Mouse (Mus musculus) small intestine, adult 2 months (tissue): ENCODE measurements around the gene Tmem144. TPM values are rescaled to one million over a fixed set of nuclear protein-coding genes. Genes with fewer than 3 reads are reported as not detected.
A peak's percentile ranks its signal among the peaks of the same experiment; 100 is the strongest.

Experiments
- H3K27ac ChIP-seq: fragments of 200-500 bp; 2 replicates; pipeline ENCODE4 v1.5.1; 2012; ENCODE audit warnings: low read depth, low read length, control low read depth, inconsistent platforms; ENCODE audit not compliant: insufficient read depth
- H3K27me3 ChIP-seq: fragments of 200-500 bp; 2 replicates; pipeline ENCODE4 v1.6.1; 2012; ENCODE audit warnings: mild to moderate bottlenecking, moderate library complexity, low read length, inconsistent platforms; ENCODE audit not compliant: control insufficient read depth, insufficient read depth
- H3K36me3 ChIP-seq: fragments of 200-500 bp; 2 replicates; pipeline ENCODE4 v1.6.1; 2012; ENCODE audit warnings: mild to moderate bottlenecking, low read length, control low read depth, inconsistent platforms; ENCODE audit not compliant: control insufficient read depth, insufficient read depth
- H3K4me1 ChIP-seq: fragments of 200-500 bp; 2 replicates; pipeline ENCODE4 v1.6.1; 2012; ENCODE audit warnings: low read length, inconsistent platforms, mixed read lengths; ENCODE audit not compliant: control insufficient read depth, insufficient read depth, insufficient read length
- H3K4me3 ChIP-seq: fragments of 200-500 bp; 2 replicates; pipeline ENCODE4 v1.5.1; 2012; ENCODE audit warnings: low read depth, mild to moderate bottlenecking, control low read depth, inconsistent platforms, low read length, moderate library complexity
- CTCF ChIP-seq: fragments of 200-500 bp; IDR thresholded peaks from 2 replicates; pipeline ENCODE4 v1.5.1; 2012; ENCODE audit warnings: low read depth, mild to moderate bottlenecking, control low read depth, inconsistent platforms, low read length, moderate library complexity, mixed read lengths; ENCODE audit not compliant: insufficient replicate concordance, insufficient read length; ENCODE audit errors: extremely low read depth
- POLR2A ChIP-seq: fragments of 200-500 bp; IDR thresholded peaks from 2 replicates; pipeline ENCODE4 v1.6.1; 2012; ENCODE audit warnings: low read depth, mild to moderate bottlenecking, control low read depth, inconsistent platforms, low read length, moderate library complexity
- WGBS: fragments of 180-500 bp; shearing (Covaris S2); methylation state at CpG from one replicate; pipeline ENCODE4 v1.1.7; 2018; 5-methylcytosine and 5-hydroxymethylcytosine counted together
- polyA plus RNA-seq: library from polyadenylated mRNA; depleted of rRNA; stranded (reverse); fragments of >200 nt; gene quantifications from 2 replicates; pipeline ENCODE4 v1.2.3, GENCODE M21; 2012

Gene Tmem144
- polyA plus RNA-seq, 1 experiment, result 7.7 TPM

DNA sequence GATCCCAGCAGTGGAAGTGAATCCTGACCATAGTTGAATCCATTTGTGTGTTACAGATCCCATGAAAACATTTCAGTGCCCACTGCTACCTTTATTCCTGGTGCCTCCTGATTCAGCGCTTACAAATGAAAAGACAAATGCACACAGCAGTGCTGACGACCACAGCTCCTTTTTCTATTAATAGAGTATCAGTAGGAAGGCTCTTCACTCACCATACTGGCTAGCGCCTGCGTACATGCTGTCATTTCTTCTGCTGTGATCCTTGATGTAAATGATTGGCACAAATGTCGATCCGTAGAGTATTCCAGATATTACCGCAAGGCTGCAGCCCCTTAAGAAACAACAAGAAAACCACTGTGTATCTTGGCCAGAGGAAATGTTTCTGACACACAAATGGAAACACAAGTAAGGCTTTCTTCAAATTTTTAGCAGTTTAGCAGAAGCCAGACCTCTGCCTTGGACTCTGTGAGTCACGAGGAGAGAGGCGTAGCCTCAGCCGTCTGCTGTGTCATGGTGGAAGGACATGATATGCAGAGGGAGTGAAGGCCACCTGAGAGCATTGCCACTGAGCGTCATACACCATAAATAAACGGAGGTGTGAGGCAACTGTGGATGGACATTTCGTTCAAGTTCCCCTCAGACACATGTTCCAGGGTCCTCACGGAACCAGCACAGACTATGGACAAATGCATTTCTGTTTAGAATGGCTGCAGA lies 27.3 kb downstream of the Tmem144 start:
- Histone ChIP-seq H3K27me3 (no peaks in the 10 kb centered on the region), H3K27ac (no peak overlapping the region), H3K36me3 (peaks cover 27% of the 10 kb centered on the region), H3K4me1 (no peaks in the 10 kb centered on the region), H3K4me3 (no peak overlapping the region)
- WGBS, result 91% methylated on average over 14 of the region's 14 CpGs
- no peak for TF ChIP-seq POLR2A
- TF ChIP-seq CTCF, result no peak

DNA sequence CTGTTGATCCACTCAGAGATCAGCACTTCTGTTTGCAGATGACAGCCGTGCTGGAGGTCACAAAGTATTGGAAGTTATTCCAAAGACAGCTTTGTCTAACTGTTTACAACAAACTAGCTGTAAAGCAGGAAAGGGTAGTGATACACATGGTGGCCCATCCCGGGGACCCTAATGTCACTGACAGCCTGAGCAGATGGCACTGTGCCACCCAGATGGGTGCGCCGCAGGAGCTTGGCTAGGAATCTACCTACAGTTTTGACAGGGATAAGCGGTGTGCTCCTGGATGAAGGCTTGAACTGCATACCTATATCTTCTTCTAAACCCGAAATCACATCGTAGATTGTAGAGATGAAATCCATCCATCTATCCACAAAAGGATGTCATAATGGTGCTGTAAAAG lies 29.4 kb downstream of the Tmem144 start:
- WGBS, result 93% methylated on average over 7 of the region's 7 CpGs
- Histone ChIP-seq H3K4me3 (no peak overlapping the region), H3K36me3 (peaks cover 25% of the 10 kb centered on the region), H3K4me1 (no peaks in the 10 kb centered on the region), H3K27me3 (no peaks in the 10 kb centered on the region), H3K27ac (no peak overlapping the region)
- TF ChIP-seq POLR2A (no peak), CTCF (no peak)

DNA sequence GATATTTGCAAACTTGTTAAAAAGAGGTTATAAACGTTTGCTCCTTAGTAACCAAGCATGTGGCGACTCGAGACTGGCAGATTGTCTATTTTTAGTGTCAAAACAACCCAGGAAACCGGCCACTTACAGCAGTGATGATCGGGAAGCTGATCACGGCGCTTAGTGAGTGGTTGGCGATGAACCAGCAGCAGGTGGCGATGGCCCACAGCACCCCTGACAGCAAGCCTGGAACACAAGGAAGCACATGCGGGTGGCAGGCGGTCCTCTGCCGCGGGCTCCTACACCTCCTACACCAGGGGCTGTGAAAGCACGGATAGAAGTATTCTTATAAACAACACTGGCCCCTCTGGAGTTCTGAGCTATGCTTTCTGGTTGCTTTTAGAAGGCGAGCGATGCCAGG lies 31.4 kb downstream of the Tmem144 start:
- peaks cover 19% of the 10 kb centered on the region for H3K36me3 ChIP-seq
- no peak for TF ChIP-seq CTCF
- no peak for TF ChIP-seq POLR2A
- no peaks in the 10 kb centered on the region for H3K27me3 ChIP-seq
- H3K27ac ChIP-seq, result no peak overlapping the region
- 89% methylated on average over 16 of the region's 16 CpGs for WGBS
- H3K4me1 ChIP-seq, result no peaks in the 10 kb centered on the region
- no peak overlapping the region for H3K4me3 ChIP-seq

DNA sequence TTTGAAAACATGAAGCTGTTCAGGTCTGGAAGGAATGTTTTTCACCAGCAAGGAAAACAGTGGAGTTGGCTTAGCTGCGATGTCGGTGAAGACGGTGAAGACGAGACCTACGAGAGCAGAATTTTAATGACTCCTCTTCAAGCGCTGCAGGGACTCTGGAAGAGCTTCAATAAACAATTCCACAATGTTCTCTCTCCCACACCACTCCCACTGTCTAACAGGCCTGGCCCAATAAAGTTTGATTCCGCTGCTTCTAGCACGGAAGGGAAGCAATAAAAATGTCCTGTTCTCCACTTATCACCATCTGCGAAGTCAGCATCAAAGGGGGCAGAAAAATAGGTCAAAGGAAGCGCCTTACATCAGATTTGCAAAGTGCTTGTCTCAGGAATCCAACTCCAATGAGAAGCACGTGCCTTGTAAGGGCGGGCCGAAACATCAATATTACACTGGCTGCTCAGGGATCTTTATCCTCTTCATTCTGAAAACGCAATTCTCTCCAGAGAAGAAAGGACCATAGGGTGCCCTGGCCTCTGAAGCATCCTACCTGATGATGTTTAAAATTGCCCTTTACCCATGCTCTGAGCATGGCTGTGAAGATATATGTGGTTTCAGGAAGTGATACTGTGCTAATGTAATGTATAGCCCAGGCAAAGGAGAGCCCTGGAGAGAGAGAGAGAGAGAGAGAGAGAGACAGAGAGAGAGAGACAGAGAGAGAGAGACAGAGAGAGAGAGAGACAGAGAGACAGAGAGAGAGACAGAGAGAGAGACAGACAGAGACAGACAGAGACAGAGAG lies 34.2 kb downstream of the Tmem144 start:
- Histone ChIP-seq H3K4me3 (no peak overlapping the region), H3K4me1 (no peaks in the 10 kb centered on the region), H3K27ac (no peak overlapping the region), H3K36me3 (peaks cover 17% of the 10 kb centered on the region), H3K27me3 (no peaks in the 10 kb centered on the region)
- no peak for TF ChIP-seq CTCF
- TF ChIP-seq POLR2A, result no peak
- 28% methylated on average over 14 of the region's 14 CpGs for WGBS

DNA sequence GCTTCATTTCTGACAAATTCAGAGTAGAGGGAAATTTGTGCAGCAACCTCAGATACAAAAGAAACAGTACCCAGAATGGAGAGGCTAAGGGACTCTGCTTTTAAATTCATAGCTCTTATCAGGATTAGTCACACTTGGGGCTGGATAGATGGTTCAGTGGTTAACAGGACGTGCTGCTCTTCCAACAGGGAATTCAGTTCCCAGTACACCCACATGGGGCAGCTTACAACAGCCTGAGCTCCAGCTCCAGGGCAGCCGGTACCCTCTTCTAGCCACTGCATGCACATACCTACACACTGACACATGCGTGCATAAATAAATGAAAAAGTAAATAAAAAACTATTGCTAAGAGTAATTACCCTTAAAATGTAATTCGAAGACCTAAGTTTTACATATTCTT lies 36.3 kb downstream of the Tmem144 start:
- WGBS, result 82% methylated on average over 4 of the region's 4 CpGs
- TF ChIP-seq POLR2A (no peak), CTCF (no peak)

DNA sequence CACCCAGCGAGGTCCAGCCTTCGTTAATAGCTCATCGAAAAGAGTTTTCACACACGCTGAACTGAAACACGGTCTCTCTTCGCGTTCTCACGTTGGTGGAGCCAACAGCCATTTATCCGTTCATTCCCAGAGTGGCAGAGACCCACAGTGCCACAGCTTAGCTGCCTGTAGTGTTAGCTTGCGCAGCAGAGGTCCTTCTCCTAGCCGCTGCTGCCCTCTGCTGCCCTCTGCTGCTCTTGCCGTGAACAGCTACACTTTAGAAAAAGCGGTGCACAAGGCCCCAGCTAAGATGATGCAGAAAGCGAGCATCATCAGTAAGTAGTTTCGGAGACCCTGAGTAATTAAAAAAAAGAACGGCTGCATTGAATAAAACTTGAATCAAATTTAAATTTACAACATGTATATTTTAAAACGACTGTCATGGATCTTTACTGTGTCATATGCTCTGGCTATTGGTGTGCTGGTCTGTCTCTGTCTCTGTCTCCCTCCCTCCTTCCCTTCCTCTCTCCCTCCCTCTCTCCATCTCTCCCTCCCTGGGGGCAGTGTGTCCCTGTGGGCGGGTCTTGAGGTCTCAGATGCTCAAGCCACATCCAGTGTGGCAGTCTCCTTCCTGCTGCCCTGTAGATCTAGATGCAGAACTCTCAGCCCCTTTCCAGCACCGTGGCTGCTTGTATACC lies 38.6 kb downstream of the Tmem144 start:
- Histone ChIP-seq H3K4me3 (no peak overlapping the region), H3K27ac (no peak overlapping the region), H3K27me3 (no peaks in the 10 kb centered on the region), H3K36me3 (peaks cover 10% of the 10 kb centered on the region), H3K4me1 (no peaks in the 10 kb centered on the region)
- TF ChIP-seq CTCF, result peak; percentile 83
- no peak for TF ChIP-seq POLR2A
- 39% methylated on average over 19 of the region's 19 CpGs for WGBS

More for the DNA sequence above, 36.3 kb downstream of the Tmem144 start:
- Histone ChIP-seq H3K4me1 (no peaks in the 10 kb centered on the region), H3K36me3 (peaks cover 13% of the 10 kb centered on the region), H3K4me3 (no peak overlapping the region), H3K27me3 (no peaks in the 10 kb centered on the region), H3K27ac (no peak overlapping the region)

DNA sequence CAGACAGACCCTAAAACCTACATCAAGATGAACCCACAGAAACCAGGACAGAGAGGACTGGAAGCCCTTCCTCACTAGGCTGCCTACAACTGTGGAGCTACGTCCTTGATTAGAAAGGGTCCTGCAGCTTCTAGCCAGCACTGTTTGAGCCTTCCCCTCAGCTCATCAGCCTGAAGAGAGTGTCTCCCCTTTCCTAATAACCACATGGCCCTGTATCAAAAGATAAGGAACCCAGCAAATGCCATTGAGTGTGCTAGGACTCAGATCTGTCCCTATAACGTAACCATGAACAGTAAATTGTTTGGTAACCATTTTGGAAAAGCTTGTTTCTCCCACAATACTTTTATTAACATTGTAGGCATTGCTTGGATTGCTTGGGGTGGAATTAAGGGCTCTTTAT lies 40.5 kb downstream of the Tmem144 start:
- no peak for TF ChIP-seq POLR2A
- no peak for TF ChIP-seq CTCF
- Histone ChIP-seq H3K4me3 (no peak overlapping the region), H3K27me3 (no peaks in the 10 kb centered on the region), H3K36me3 (peaks cover 10% of the 10 kb centered on the region), H3K27ac (no peak overlapping the region), H3K4me1 (no peaks in the 10 kb centered on the region)
- 76% methylated on average over 2 of the region's 2 CpGs for WGBS
